Mouse (Mus musculus) neural tube, embryonic 11.5 days (tissue): ENCODE measurements at regions not wholly inside any gene's neighbourhood (a gene's known extent, or its start where the extent isn't known, plus 50 kb on each side); places are given as distances from the start of the nearest gene placed in this dataset.

Experiments used
- ATAC-seq: fragments of 200-750 bp; cut with Nextera tagmentation; 2 replicates; pipeline ENCODE4 v1.8.0; 2017; ENCODE audit warnings: moderate number of reproducible peaks, mild to moderate bottlenecking, moderate TSS enrichment, moderate library complexity; ENCODE audit not compliant: insufficient read depth, low FRiP score, low TSS enrichment
- DNase-seq: peaks from one replicate; pipeline ENCODE4 v3.0.0-alpha.2; 2015; ENCODE audit warnings: low spot score
- H3K27ac ChIP-seq: fragments of 300-500 bp; sonication (generic); 2 replicates; pipeline ENCODE4 v1.5.1; 2014; ENCODE audit warnings: low read depth, mild to moderate bottlenecking, low read length
- H3K27me3 ChIP-seq: fragments of 300-500 bp; sonication (generic); 2 replicates; pipeline ENCODE4 v1.6.1; 2014; ENCODE audit warnings: mild to moderate bottlenecking, low read length, mixed read lengths; ENCODE audit not compliant: control insufficient read depth, insufficient read depth
- H3K36me3 ChIP-seq: fragments of 300-500 bp; sonication (generic); 2 replicates; pipeline ENCODE4 v1.6.1; 2014; ENCODE audit warnings: mild to moderate bottlenecking, low read length, moderate library complexity, mixed read lengths; ENCODE audit not compliant: control insufficient read depth, insufficient read depth
- H3K4me1 ChIP-seq: fragments of 300-500 bp; sonication (generic); 2 replicates; pipeline ENCODE4 v1.6.1; 2014; ENCODE audit warnings: low read length, mixed read lengths; ENCODE audit not compliant: control insufficient read depth, insufficient read depth
- H3K4me2 ChIP-seq: fragments of 300-500 bp; sonication (generic); 2 replicates; pipeline ENCODE4 v1.6.1; 2014; ENCODE audit warnings: low read depth, mild to moderate bottlenecking, moderate library complexity
- H3K4me3 ChIP-seq: fragments of 300-500 bp; sonication (generic); 2 replicates; pipeline ENCODE4 v1.5.1; 2014; ENCODE audit warnings: low read depth, low read length
- H3K9ac ChIP-seq: fragments of 300-500 bp; sonication (generic); 2 replicates; pipeline ENCODE4 v1.6.1; 2014; ENCODE audit warnings: mild to moderate bottlenecking, low read length
- H3K9me3 ChIP-seq: fragments of 300-500 bp; sonication (generic); 2 replicates; pipeline ENCODE4 v1.6.1; 2016; ENCODE audit warnings: low read length; ENCODE audit not compliant: control insufficient read depth
- WGBS: fragments of 180-500 bp; shearing (Covaris S2); extraction: QIAGEN DNeasy Blood & Tissue Kit; methylation state at CpG from one replicate; pipeline ENCODE4 v1.1.7; 2014; 5-methylcytosine and 5-hydroxymethylcytosine counted together

GRCm38 (mm10) chr2:50518371-50519128 lies 221.9 kb upstream of the Mmadhc start:
- H3K4me3 ChIP-seq = no peak overlapping the region
- WGBS = 71% methylated on average over 10 of the region's 10 CpGs
- H3K36me3 ChIP-seq = no peaks in the 10 kb centered on the region
- ATAC-seq = no peak
- no peak overlapping the region for H3K27ac ChIP-seq
- no peaks in the 10 kb centered on the region for H3K27me3 ChIP-seq
- no peak overlapping the region for H3K4me2 ChIP-seq
- no peaks in the 10 kb centered on the region for H3K4me1 ChIP-seq
- no peak overlapping the region for H3K9ac ChIP-seq
- no peaks in the 10 kb centered on the region for H3K9me3 ChIP-seq
- no peak for DNase-seq

DNA sequence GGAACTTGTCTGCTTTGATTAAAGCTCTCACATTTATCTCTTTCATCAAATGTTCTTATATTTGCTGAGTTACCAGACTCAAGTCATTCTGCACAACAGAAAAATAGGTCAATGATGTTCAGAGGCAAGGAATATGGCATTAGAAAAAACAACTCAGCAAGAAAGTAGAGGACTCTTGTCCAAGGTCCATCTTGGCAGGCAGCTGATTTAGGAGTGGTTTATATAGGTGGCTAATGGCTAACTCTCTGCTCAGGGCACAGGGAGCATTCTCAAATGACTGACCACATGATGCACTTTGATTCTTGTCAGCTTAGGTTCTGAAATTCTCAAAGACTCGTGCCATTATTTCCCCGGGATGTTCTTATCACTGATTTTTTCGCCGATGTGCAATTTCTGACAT lies 216.7 kb upstream of the Mmadhc start:
- no peak overlapping the region for H3K4me2 ChIP-seq
- no peaks in the 10 kb centered on the region for H3K9me3 ChIP-seq
- H3K27ac ChIP-seq = no peak overlapping the region
- DNase-seq = no peak
- no peak for ATAC-seq
- H3K4me1 ChIP-seq = no peaks in the 10 kb centered on the region
- no peak overlapping the region for H3K9ac ChIP-seq
- no peaks in the 10 kb centered on the region for H3K27me3 ChIP-seq
- H3K4me3 ChIP-seq = no peak overlapping the region
- no peaks in the 10 kb centered on the region for H3K36me3 ChIP-seq
- WGBS = 92% methylated on average over 4 of the region's 4 CpGs

GRCm38 (mm10) chr2:50498713-50499112 lies 202.1 kb upstream of the Mmadhc start:
- Histone ChIP-seq H3K27me3 (no peaks in the 10 kb centered on the region), H3K9me3 (no peaks in the 10 kb centered on the region), H3K4me2 (no peak overlapping the region), H3K9ac (no peak overlapping the region), H3K4me1 (no peaks in the 10 kb centered on the region), H3K27ac (no peak overlapping the region), H3K36me3 (no peaks in the 10 kb centered on the region), H3K4me3 (no peak overlapping the region)
- DNase-seq (no peak), ATAC-seq (no peak)
- WGBS = 92% methylated on average over 8 of the region's 8 CpGs

DNA sequence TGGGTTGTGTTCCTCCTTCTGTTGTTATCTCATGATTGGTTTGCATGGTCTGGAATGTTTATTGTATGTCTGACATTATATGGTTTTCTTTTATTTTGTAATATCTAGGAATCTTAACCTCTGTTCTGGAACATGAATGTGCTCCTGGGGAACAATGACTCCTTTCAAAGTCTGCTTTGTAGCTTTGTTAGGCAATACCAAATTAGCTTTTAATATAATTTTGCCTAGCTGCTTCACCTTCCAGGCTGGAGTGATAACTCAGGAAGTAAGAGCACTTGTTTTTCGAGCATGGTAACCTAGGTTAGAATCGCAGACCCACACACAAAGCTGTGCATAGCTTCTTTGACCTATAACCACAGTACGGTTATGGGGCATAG lies 199.4 kb upstream of the Mmadhc start:
- no peaks in the 10 kb centered on the region for H3K27me3 ChIP-seq
- no peak for ATAC-seq
- DNase-seq = no peak
- H3K4me1 ChIP-seq = no peaks in the 10 kb centered on the region
- H3K4me3 ChIP-seq = no peak overlapping the region
- H3K9me3 ChIP-seq = no peaks in the 10 kb centered on the region
- H3K4me2 ChIP-seq = no peak overlapping the region
- no peak overlapping the region for H3K9ac ChIP-seq
- 89% methylated on average over 3 of the region's 3 CpGs for WGBS
- H3K36me3 ChIP-seq = no peaks in the 10 kb centered on the region
- no peak overlapping the region for H3K27ac ChIP-seq

DNA sequence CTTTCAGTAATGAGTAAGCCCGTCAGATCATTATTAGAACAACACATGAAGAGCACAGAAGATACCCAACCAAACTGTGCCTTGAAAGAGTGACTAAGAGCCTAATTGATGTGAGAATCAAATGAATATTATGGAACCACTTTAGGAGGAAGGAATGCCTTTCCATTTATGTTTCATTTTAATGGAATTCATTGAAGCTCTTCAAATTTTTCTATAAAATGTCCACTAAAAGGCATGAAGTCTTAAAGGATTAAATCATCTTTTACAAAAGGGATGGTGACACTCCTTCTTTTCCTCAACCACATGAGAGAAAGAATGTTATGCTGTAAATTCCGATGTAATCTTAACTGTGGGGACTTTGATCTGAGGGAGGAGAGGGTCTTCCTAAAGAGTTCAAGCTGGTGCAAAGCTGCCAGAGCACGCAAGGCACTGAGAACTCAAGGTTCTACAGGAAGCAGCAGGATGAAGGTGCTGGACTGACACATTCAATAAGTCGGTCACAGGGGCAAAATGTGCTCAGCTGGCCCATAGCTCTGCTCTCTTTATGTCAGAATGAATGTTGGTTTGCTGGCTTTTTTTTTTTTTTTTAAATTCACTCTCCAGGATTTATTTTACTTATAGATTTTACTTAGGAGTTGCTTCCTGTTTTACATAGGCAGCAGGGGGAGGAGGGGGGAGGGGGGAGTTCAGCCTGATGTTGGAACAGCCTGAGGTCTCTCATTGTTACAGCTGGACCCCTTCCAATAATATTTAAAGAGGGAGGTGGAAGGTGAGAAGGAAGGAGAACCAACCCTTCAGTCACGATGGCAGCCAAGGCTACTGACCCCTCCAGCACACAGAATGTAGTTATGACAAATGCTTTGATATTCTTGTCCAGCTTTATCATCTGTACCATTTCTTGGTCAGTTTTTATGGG lies 198.8 kb upstream of the Mmadhc start:
- Histone ChIP-seq H3K36me3 (no peaks in the 10 kb centered on the region), H3K4me3 (no peak overlapping the region), H3K4me1 (no peaks in the 10 kb centered on the region), H3K9me3 (no peaks in the 10 kb centered on the region), H3K4me2 (no peak overlapping the region), H3K27ac (no peak overlapping the region), H3K27me3 (no peaks in the 10 kb centered on the region), H3K9ac (no peak overlapping the region)
- DNase-seq (no peak), ATAC-seq (no peak)
- 71% methylated on average over 5 of the region's 5 CpGs for WGBS

DNA sequence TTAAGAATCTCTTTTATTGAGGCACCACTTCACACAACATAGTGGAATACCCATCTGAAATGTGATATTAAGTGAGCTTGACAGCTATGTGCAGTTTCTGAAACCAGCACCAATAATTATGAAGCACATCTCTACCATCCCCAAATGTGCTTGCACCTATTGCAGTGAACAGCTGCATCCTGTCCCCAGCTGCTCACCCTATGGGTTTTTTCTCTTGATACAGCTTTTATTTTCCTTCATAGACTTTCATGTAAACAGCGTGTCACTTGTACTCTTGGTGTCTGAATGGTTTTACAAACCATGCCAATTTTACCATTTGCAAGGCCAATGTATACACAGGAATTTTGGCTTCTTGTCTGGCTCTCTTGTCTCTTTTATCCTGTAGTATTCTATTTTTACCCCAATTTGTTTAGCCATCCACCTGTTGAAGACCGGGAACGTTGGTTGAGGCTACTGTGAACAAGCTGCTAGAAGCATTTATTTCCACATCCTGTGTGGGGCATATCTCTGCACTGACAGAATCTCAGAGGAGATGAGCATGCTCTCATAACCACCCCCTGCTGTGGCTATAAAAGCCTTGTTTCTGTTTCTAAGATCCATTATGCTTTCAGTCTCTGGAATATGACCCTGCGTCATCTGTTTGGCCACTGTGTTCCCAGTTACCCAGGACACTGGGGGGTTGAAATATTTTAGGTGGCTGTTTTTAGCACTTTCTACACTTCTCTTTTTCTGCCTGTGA lies 197.2 kb upstream of the Mmadhc start:
- no peaks in the 10 kb centered on the region for H3K27me3 ChIP-seq
- H3K36me3 ChIP-seq = no peaks in the 10 kb centered on the region
- H3K4me3 ChIP-seq = no peak overlapping the region
- no peak for ATAC-seq
- H3K4me2 ChIP-seq = no peak overlapping the region
- H3K4me1 ChIP-seq = no peaks in the 10 kb centered on the region
- no peak overlapping the region for H3K27ac ChIP-seq
- DNase-seq = no peak
- no peak overlapping the region for H3K9ac ChIP-seq
- H3K9me3 ChIP-seq = no peaks in the 10 kb centered on the region
- 81% methylated on average over 4 of the region's 4 CpGs for WGBS

GRCm38 (mm10) chr2:50463799-50464198 lies 167.2 kb upstream of the Mmadhc start:
- Histone ChIP-seq H3K9me3 (no peaks in the 10 kb centered on the region), H3K9ac (no peak overlapping the region), H3K4me2 (no peak overlapping the region), H3K27ac (no peak overlapping the region), H3K36me3 (no peaks in the 10 kb centered on the region), H3K27me3 (no peaks in the 10 kb centered on the region), H3K4me3 (no peak overlapping the region), H3K4me1 (no peaks in the 10 kb centered on the region)
- WGBS = 77% methylated on average over 4 of the region's 4 CpGs
- no peak for ATAC-seq
- DNase-seq = no peak

DNA sequence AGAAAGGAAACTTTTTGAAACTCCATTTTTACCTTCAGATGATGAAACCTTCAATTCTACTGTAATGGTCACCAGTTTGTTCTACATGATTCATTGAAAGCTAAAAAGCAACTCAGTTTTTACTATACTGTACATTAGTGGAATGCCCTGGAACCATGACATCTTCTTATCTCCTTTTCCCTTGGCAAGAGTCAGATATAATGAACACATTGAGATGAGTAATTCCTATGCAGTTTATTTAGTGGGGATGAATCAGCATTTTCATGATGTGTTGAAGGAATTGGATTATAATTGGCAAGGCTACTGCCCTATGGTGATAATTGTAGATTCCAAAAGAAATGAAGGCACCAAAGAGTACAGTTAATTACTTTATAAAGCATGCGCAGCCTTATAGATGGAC lies 165.8 kb upstream of the Mmadhc start:
- 98% methylated on average over 1 of the region's 1 CpGs for WGBS

More for the DNA sequence above, 165.8 kb upstream of the Mmadhc start:
- DNase-seq (no peak), ATAC-seq (no peak)
- H3K36me3 ChIP-seq = no peaks in the 10 kb centered on the region
- H3K27ac ChIP-seq = no peak overlapping the region
- no peaks in the 10 kb centered on the region for H3K4me1 ChIP-seq
- H3K9me3 ChIP-seq = no peaks in the 10 kb centered on the region
- no peaks in the 10 kb centered on the region for H3K27me3 ChIP-seq
- no peak overlapping the region for H3K4me2 ChIP-seq
- H3K4me3 ChIP-seq = no peak overlapping the region
- no peak overlapping the region for H3K9ac ChIP-seq
